Mouse (Mus musculus) neural tube, embryonic 11.5 days (tissue): ENCODE measurements around the gene 1700030K09Rik. TPM values are rescaled to one million over a fixed set of nuclear protein-coding genes. Genes with fewer than 3 reads are reported as not detected.

Source experiments
- ATAC-seq: fragments of 200-750 bp; cut with Nextera tagmentation; 2 replicates; pipeline ENCODE4 v1.8.0; 2017; ENCODE audit warnings: moderate number of reproducible peaks, mild to moderate bottlenecking, moderate TSS enrichment, moderate library complexity; ENCODE audit not compliant: insufficient read depth, low FRiP score, low TSS enrichment
- DNase-seq: peaks from one replicate; pipeline ENCODE4 v3.0.0-alpha.2; 2015; ENCODE audit warnings: low spot score
- H3K27ac ChIP-seq: fragments of 300-500 bp; sonication (generic); 2 replicates; pipeline ENCODE4 v1.5.1; 2014; ENCODE audit warnings: low read depth, mild to moderate bottlenecking, low read length
- H3K27me3 ChIP-seq: fragments of 300-500 bp; sonication (generic); 2 replicates; pipeline ENCODE4 v1.6.1; 2014; ENCODE audit warnings: mild to moderate bottlenecking, low read length, mixed read lengths; ENCODE audit not compliant: control insufficient read depth, insufficient read depth
- H3K36me3 ChIP-seq: fragments of 300-500 bp; sonication (generic); 2 replicates; pipeline ENCODE4 v1.6.1; 2014; ENCODE audit warnings: mild to moderate bottlenecking, low read length, moderate library complexity, mixed read lengths; ENCODE audit not compliant: control insufficient read depth, insufficient read depth
- H3K4me1 ChIP-seq: fragments of 300-500 bp; sonication (generic); 2 replicates; pipeline ENCODE4 v1.6.1; 2014; ENCODE audit warnings: low read length, mixed read lengths; ENCODE audit not compliant: control insufficient read depth, insufficient read depth
- H3K4me2 ChIP-seq: fragments of 300-500 bp; sonication (generic); 2 replicates; pipeline ENCODE4 v1.6.1; 2014; ENCODE audit warnings: low read depth, mild to moderate bottlenecking, moderate library complexity
- H3K4me3 ChIP-seq: fragments of 300-500 bp; sonication (generic); 2 replicates; pipeline ENCODE4 v1.5.1; 2014; ENCODE audit warnings: low read depth, low read length
- H3K9ac ChIP-seq: fragments of 300-500 bp; sonication (generic); 2 replicates; pipeline ENCODE4 v1.6.1; 2014; ENCODE audit warnings: mild to moderate bottlenecking, low read length
- H3K9me3 ChIP-seq: fragments of 300-500 bp; sonication (generic); 2 replicates; pipeline ENCODE4 v1.6.1; 2016; ENCODE audit warnings: low read length; ENCODE audit not compliant: control insufficient read depth
- WGBS: fragments of 180-500 bp; shearing (Covaris S2); extraction: QIAGEN DNeasy Blood & Tissue Kit; methylation state at CpG from one replicate; pipeline ENCODE4 v1.1.7; 2014; 5-methylcytosine and 5-hydroxymethylcytosine counted together
- polyA plus RNA-seq: library from polyadenylated mRNA; unstranded; fragments of >200 nt; fragmentation: Nextera tagmentation; extraction: Ambion mirVana; gene quantifications from 2 replicates; pipeline ENCODE4 v1.2.1, GENCODE M21; 2014

The 1700030K09Rik gene
- polyA plus RNA-seq, 1 experiment from 2014 or later, result 13.3 TPM

DNA sequence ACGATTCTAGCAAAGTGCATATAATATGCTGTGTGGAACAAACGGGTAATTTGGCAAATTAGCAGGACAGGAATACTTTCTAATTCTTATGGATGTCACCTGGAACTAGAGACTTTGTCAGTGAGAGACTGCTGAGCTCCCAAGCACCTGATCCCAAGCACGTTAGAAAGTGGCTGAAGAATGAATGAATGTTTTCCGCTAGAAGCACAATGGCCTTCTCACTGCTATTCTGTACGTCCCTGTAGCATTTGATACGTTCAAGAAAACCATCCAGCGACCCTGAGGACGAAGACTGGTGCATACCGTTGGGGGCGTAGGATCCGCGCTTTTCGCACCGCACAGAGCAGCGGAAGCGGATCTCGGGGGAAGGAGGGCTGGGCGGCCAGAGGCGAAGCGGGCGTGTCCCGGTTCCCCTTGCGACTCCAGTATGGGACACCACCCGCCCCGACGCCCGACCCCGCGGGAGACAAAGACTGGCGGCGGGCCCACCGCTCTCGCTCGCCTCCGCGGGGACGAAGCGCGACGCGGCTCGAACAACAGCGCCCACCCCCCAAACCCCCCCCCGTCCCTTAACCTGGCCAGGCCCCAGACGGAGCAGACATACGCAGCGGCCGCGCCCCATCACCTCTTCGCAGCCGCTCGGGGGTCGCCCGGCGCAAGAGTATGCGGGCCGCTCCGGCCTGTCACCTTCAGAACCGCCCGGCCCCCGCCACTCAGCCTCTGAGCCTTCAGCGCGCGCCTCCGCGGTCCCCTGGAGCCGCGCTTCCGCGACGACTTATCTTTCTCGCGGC, 22.9 kb upstream of the 1700030K09Rik start:
- no peaks in the 10 kb centered on the region for H3K36me3 ChIP-seq
- H3K9ac ChIP-seq, result peak overlapping the region; percentile 83
- H3K4me1 ChIP-seq, result peaks cover 11% of the 10 kb centered on the region
- peak; percentile 57 for DNase-seq
- peak overlapping the region; percentile 47 for H3K4me3 ChIP-seq
- no peaks in the 10 kb centered on the region for H3K27me3 ChIP-seq
- no peaks in the 10 kb centered on the region for H3K9me3 ChIP-seq
- peak overlapping the region; percentile 2 for H3K27ac ChIP-seq
- peak overlapping the region; percentile 66 for H3K4me2 ChIP-seq
- WGBS, result 1% methylated on average over 52 of the region's 73 CpGs
- peak; percentile 76 for ATAC-seq

DNA sequence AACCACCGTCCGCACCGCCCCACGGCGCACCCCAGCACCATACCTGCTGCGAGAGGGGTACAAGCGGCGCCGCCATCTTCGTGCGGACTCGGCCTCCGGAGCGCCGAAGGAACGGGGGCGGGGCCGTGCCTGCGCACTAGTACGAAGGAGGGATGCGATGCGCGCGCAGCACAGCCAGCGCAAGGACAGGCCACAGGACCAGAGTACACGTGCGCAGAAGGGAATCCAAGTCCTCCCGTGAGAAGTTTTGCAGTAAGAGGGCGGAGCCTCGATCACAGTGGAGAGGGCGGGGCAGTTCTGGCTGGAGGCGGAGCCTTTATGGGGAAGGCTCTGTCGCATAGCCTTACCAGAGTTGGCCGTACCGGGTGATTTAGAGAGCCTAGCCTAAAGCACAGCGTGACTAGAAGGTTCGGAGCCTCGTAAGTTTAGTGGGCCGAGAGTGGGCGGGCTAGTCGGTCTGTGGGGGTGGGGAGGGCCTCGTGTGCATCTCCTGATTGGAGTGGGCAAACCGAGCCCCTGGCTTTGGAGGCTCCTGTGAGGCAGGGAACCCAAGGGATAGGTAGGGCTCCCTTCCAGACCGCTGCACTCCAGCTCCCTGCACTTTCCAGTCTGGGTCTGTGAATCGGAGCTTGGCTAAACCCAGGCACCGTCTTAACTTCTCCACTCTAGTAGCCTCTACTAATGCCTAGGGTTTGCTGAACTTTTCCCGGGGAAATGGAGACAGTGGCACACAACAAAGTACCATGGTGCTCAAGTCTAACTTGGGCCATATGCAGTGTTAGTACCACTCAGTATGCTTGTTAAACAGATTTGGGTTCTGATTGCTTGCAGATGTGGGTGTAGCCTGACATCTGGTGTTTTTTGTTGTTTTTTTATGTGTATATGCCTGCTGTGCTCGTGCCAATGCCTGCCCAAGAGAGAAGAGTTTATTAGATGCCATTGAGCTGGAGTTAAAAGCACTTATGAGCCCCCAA, 22.0 kb upstream of the 1700030K09Rik start, which contains the start of gene Eps15l1:
Gene Eps15l1 (minus strand): TSS at position 99 of the 974 bp plus-strand sequence.
- H3K4me3 ChIP-seq, result peak within 1 kb of the TSS; percentile 47
- H3K4me2 ChIP-seq, result peak within 1 kb of the TSS; percentile 66
- peak within 1 kb of the TSS; percentile 2 for H3K27ac ChIP-seq
- H3K4me1 ChIP-seq, result peaks cover 11% of the 10 kb centered on the region
- peak within 1 kb of the TSS; percentile 83 for H3K9ac ChIP-seq
- under 1% methylated on average over 47 of the region's 48 CpGs for WGBS
- no peaks in the 10 kb centered on the region for H3K9me3 ChIP-seq
- ATAC-seq (peak; percentile 97), DNase-seq (peak; percentile 99)
- H3K27me3 ChIP-seq, result no peaks in the 10 kb centered on the region
- no peaks in the 10 kb centered on the region for H3K36me3 ChIP-seq

DNA sequence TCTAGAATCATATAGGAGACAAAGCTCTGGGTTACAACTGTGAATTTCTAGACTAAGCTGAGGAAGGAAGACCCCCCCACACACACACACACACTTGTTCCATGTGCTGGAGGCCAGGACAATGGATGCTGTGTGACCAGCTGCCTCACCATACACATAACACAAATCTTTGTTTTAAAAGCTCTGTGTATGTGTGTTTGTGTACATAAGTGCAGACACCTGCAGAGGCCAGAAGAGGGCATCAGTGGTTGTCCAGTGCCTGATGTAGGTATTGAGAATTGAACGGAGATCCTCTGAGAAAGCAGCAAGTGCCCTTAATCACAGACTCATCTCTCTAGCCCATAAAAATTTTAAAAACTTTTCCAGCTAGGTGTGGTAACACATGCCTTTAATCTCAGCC, 20.8 kb upstream of the 1700030K09Rik start:
- peaks cover 11% of the 10 kb centered on the region for H3K4me1 ChIP-seq
- no peaks in the 10 kb centered on the region for H3K27me3 ChIP-seq
- DNase-seq (no peak), ATAC-seq (no peak)
- H3K27ac ChIP-seq, result no peak overlapping the region
- no peak overlapping the region for H3K4me2 ChIP-seq
- 91% methylated on average over 1 of the region's 1 CpGs for WGBS
- no peaks in the 10 kb centered on the region for H3K9me3 ChIP-seq
- no peak overlapping the region for H3K4me3 ChIP-seq
- no peak overlapping the region for H3K9ac ChIP-seq
- no peaks in the 10 kb centered on the region for H3K36me3 ChIP-seq

DNA sequence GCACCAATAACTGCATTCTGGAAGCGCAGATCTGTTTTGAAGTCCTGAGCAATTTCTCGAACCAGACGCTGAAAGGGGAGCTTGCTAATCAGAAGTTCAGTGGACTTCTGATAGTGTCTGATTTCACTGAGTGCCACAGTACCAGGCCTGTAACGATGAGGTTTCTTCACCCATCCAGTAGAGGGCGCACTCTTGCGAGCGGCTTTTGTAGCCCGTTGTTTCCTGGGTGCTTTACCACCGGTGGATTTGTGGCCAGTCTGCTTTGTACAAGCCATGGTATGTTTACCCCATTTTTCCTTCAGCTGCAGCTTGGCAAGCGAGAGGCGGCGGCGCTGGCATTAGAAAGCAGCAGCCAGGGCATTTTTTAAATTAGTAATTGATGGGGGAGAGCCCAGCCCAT, 14.0 kb upstream of the 1700030K09Rik start:
- DNase-seq, result no peak
- no peak overlapping the region for H3K9ac ChIP-seq
- H3K27me3 ChIP-seq, result no peaks in the 10 kb centered on the region
- H3K4me3 ChIP-seq, result no peak overlapping the region
- 53% methylated on average over 13 of the region's 13 CpGs for WGBS
- no peak overlapping the region for H3K4me2 ChIP-seq
- H3K36me3 ChIP-seq, result no peaks in the 10 kb centered on the region
- no peak overlapping the region for H3K27ac ChIP-seq
- no peaks in the 10 kb centered on the region for H3K9me3 ChIP-seq
- no peaks in the 10 kb centered on the region for H3K4me1 ChIP-seq
- ATAC-seq, result no peak

GRCm38 (mm10) chr8:72434952-72435351, 8.7 kb upstream of the 1700030K09Rik start:
- WGBS, result 60% methylated on average over 2 of the region's 2 CpGs
- Histone ChIP-seq H3K4me3 (no peak overlapping the region), H3K27ac (no peak overlapping the region), H3K9ac (no peak overlapping the region), H3K4me2 (no peak overlapping the region), H3K9me3 (no peaks in the 10 kb centered on the region), H3K36me3 (no peaks in the 10 kb centered on the region), H3K27me3 (no peaks in the 10 kb centered on the region), H3K4me1 (no peaks in the 10 kb centered on the region)
- no peak for DNase-seq
- no peak for ATAC-seq

DNA sequence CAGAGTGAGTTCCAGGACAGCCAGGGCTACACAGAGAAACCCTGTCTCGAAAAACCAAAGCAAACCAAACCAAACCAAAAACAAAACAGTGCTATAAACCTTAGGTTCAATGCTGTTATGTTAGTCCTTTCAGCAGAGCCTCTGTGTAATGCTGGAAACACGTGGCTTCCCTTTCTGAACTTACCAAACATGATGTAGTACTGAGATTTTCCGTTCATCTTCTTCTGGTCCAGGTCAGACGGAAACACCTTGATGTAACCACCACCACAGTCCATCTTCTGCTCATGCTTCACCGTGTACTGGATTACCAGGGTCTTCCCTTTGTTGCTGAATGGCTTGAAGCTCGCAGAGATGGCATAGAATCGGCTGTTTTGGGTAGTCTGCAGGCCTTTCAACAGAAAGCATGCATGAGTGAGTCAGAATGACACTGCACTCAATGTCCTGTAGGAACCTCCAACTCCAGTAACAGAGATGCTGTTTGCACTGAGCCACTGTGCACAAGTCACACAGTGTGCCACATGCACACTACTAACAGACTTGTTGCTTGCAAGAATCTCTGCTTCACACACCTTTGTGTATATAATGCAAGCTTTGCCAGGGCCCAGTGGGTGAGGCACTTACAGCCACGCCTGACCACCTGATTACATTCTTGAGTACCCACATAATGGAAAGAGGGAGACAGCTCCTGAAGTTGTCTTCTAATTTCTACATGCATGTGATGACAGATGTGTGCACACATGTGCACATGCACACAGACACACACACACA, 5.2 kb upstream of the 1700030K09Rik start:
- no peak overlapping the region for H3K27ac ChIP-seq
- no peak overlapping the region for H3K9ac ChIP-seq
- WGBS, result 80% methylated on average over 8 of the region's 8 CpGs
- H3K9me3 ChIP-seq, result no peaks in the 10 kb centered on the region
- no peaks in the 10 kb centered on the region for H3K27me3 ChIP-seq
- no peak overlapping the region for H3K4me2 ChIP-seq
- ATAC-seq (no peak), DNase-seq (no peak)
- no peaks in the 10 kb centered on the region for H3K36me3 ChIP-seq
- no peak overlapping the region for H3K4me3 ChIP-seq
- no peaks in the 10 kb centered on the region for H3K4me1 ChIP-seq

DNA sequence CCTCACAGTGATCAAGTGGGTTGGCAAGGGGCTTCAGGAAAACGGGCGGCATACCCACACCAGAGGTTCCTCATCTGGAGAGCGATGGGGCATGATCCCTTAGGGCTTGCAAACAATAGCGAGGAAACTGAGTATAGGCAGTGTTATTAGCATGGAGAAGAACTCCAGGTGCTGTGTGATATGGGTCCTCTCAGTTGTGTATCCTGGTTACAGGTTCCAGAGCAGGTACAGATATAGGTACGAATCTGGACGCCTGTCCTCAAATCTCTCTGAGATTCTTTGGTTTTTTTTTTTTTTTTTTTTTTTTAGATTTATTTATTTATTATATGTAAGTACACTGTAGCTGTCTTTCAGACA, 292 bp downstream of the 1700030K09Rik start:
- ATAC-seq (peak; percentile 66), DNase-seq (no peak)
- Histone ChIP-seq H3K4me2 (peak overlapping the region; percentile 55), H3K27me3 (no peaks in the 10 kb centered on the region), H3K4me3 (peak overlapping the region; percentile 38), H3K4me1 (no peaks in the 10 kb centered on the region), H3K9ac (peak overlapping the region; percentile 71), H3K36me3 (peaks cover 2% of the 10 kb centered on the region; the same call in 1 of the 2 replicates), H3K9me3 (no peaks in the 10 kb centered on the region), H3K27ac (no peak overlapping the region)
- WGBS, result 48% methylated on average over 6 of the region's 6 CpGs

- no peak for DNase-seq
- no peak for ATAC-seq
- H3K9ac ChIP-seq, result no peak overlapping the region
- no peaks in the 10 kb centered on the region for H3K4me1 ChIP-seq
- 93% methylated on average over 6 of the region's 6 CpGs for WGBS
- H3K27me3 ChIP-seq, result no peaks in the 10 kb centered on the region
- H3K36me3 ChIP-seq, result peaks cover 6% of the 10 kb centered on the region
- no peak overlapping the region for H3K27ac ChIP-seq
- H3K4me3 ChIP-seq, result no peak overlapping the region
- no peaks in the 10 kb centered on the region for H3K9me3 ChIP-seq
- no peak overlapping the region for H3K4me2 ChIP-seq
These were observed 1.4 kb downstream of the 1700030K09Rik start for GRCm38 (mm10) chr8:72445071-72445470.
